Mouse (Mus musculus) midbrain, embryonic 16.5 days (tissue): ENCODE data around the gene Sort1. TPM values are rescaled to one million over a fixed set of nuclear protein-coding genes. Genes with fewer than 3 reads are reported as not detected.
A peak's percentile ranks its signal among the peaks of the same experiment; 100 is the strongest.

Source experiments
- ATAC-seq: fragments of 200-750 bp; cut with Nextera tagmentation; 2 replicates; pipeline ENCODE4 v1.8.0; 2017; ENCODE audit warnings: moderate TSS enrichment
- H3K27ac ChIP-seq: fragments of 300-500 bp; sonication (generic); 2 replicates; pipeline ENCODE4 v1.5.1; 2014; ENCODE audit warnings: mild to moderate bottlenecking, low read length, mixed read lengths
- H3K27me3 ChIP-seq: fragments of 300-500 bp; sonication (generic); 2 replicates; pipeline ENCODE4 v1.6.1; 2014; ENCODE audit warnings: low read depth, low read length, mixed read lengths; ENCODE audit not compliant: control insufficient read depth, insufficient read depth
- H3K36me3 ChIP-seq: fragments of 300-500 bp; sonication (generic); 2 replicates; pipeline ENCODE4 v1.6.1; 2014; ENCODE audit warnings: mild to moderate bottlenecking, low read length, moderate library complexity, mixed read lengths; ENCODE audit not compliant: control insufficient read depth, insufficient read depth
- H3K4me1 ChIP-seq: fragments of 300-500 bp; sonication (generic); 2 replicates; pipeline ENCODE4 v1.6.1; 2014; ENCODE audit warnings: mild to moderate bottlenecking, low read length, mixed read lengths; ENCODE audit not compliant: control insufficient read depth, insufficient read depth
- H3K4me2 ChIP-seq: fragments of 300-500 bp; sonication (generic); 2 replicates; pipeline ENCODE4 v1.6.1; 2014; ENCODE audit warnings: mild to moderate bottlenecking, low read length, mixed read lengths
- H3K4me3 ChIP-seq: fragments of 300-500 bp; sonication (generic); 2 replicates; pipeline ENCODE4 v1.5.1; 2014; ENCODE audit warnings: low read depth, mild to moderate bottlenecking, low read length, moderate library complexity, mixed read lengths
- H3K9ac ChIP-seq: fragments of 300-500 bp; sonication (generic); 2 replicates; pipeline ENCODE4 v1.6.1; 2014; ENCODE audit warnings: low read depth, low read length, mixed read lengths
- H3K9me3 ChIP-seq: fragments of 300-500 bp; sonication (generic); replicated peaks from 2 replicates; pipeline ENCODE4 v1.6.1; 2014; ENCODE audit warnings: mild to moderate bottlenecking, low read length, mixed read lengths; ENCODE audit not compliant: control insufficient read depth, poor library complexity, severe bottlenecking
- WGBS: fragments of 180-500 bp; shearing (Covaris S2); extraction: QIAGEN DNeasy Blood & Tissue Kit; methylation state at CpG from one replicate; pipeline ENCODE4 v1.1.7; 2014; 5-methylcytosine and 5-hydroxymethylcytosine counted together
- polyA plus RNA-seq: library from polyadenylated mRNA; unstranded; fragments of >200 nt; fragmentation: Nextera tagmentation; extraction: Ambion mirVana; gene quantifications from 2 replicates; pipeline ENCODE4 v1.2.1, GENCODE M21; 2015

Gene Sort1
- polyA plus RNA-seq, 1 experiment from 2014 or later = 12.4 TPM

- under 1% methylated on average over 44 of the region's 44 CpGs for WGBS
- peak within 1 kb of the TSS; percentile 62 for H3K4me2 ChIP-seq
- H3K4me1 ChIP-seq = peaks cover 9% of the 10 kb centered on the region
- H3K9me3 ChIP-seq = no peaks in the 10 kb centered on the region
- H3K4me3 ChIP-seq = peak within 1 kb of the TSS; percentile 55
- 0 out of 2 replicates have a peak within 1 kb of the TSS, but pooled peaks have one; percentile 1 for H3K27ac ChIP-seq
- H3K27me3 ChIP-seq = no peaks in the 10 kb centered on the region
- H3K9ac ChIP-seq = peak within 1 kb of the TSS; percentile 56
- ATAC-seq = peak; percentile 93
- no peaks in the 10 kb centered on the region for H3K36me3 ChIP-seq
These were observed 99.8 kb downstream of the Sort1 start, which contains the start of gene Psrc1 for GRCm38 (mm10) chr3:108383485-108384354. Gene Psrc1, plus strand, starts transcription at chr3:108383839.

GRCm38 (mm10) chr3:108384425-108384824 lies 100.5 kb downstream of the Sort1 start:
- no peaks in the 10 kb centered on the region for H3K27me3 ChIP-seq
- no peak overlapping the region for H3K9ac ChIP-seq
- no peak for ATAC-seq
- WGBS = 37% methylated on average over 2 of the region's 2 CpGs
- peak overlapping the region; percentile 55 for H3K4me3 ChIP-seq
- no peak overlapping the region for H3K27ac ChIP-seq
- H3K9me3 ChIP-seq = no peaks in the 10 kb centered on the region
- H3K4me2 ChIP-seq = peak overlapping the region; percentile 62
- peaks cover 10% of the 10 kb centered on the region for H3K4me1 ChIP-seq
- no peaks in the 10 kb centered on the region for H3K36me3 ChIP-seq

- 95% methylated on average over 10 of the region's 10 CpGs for WGBS
- H3K27ac ChIP-seq = no peak overlapping the region
- H3K4me2 ChIP-seq = no peak overlapping the region
- no peaks in the 10 kb centered on the region for H3K36me3 ChIP-seq
- H3K9ac ChIP-seq = no peak overlapping the region
- H3K9me3 ChIP-seq = no peaks in the 10 kb centered on the region
- H3K4me1 ChIP-seq = peaks cover 12% of the 10 kb centered on the region
- no peak for ATAC-seq
- no peak overlapping the region for H3K4me3 ChIP-seq
- H3K27me3 ChIP-seq = no peaks in the 10 kb centered on the region
These were observed 102.3 kb downstream of the Sort1 start for GRCm38 (mm10) chr3:108386186-108386585.

GRCm38 (mm10) chr3:108389111-108389545 lies 105.2 kb downstream of the Sort1 start:
- Histone ChIP-seq H3K27me3 (no peaks in the 10 kb centered on the region), H3K4me2 (0 out of 2 replicates have a peak overlapping the region, but pooled peaks have one; percentile 13), H3K9ac (no peak overlapping the region), H3K9me3 (no peaks in the 10 kb centered on the region), H3K4me1 (peaks cover 4% of the 10 kb centered on the region; the same call in 1 of the 2 replicates), H3K4me3 (no peak overlapping the region), H3K27ac (no peak overlapping the region), H3K36me3 (peaks cover 5% of the 10 kb centered on the region; the same call in 1 of the 2 replicates)
- peak; percentile 78 for ATAC-seq
- under 1% methylated on average over 5 of the region's 5 CpGs for WGBS

GRCm38 (mm10) chr3:108392299-108392698 lies 108.4 kb downstream of the Sort1 start:
- Histone ChIP-seq H3K9ac (no peak overlapping the region; the same call in 1 of the 2 replicates), H3K4me3 (no peak overlapping the region), H3K27me3 (no peaks in the 10 kb centered on the region), H3K9me3 (no peaks in the 10 kb centered on the region), H3K27ac (no peak overlapping the region), H3K4me1 (peaks cover 3% of the 10 kb centered on the region; the same call in 1 of the 2 replicates), H3K36me3 (peaks cover 34% of the 10 kb centered on the region), H3K4me2 (no peak overlapping the region)
- ATAC-seq = no peak
- WGBS = 10% methylated on average over 10 of the region's 10 CpGs

GRCm38 (mm10) chr3:108392793-108393192 lies 108.9 kb downstream of the Sort1 start:
- H3K9me3 ChIP-seq = no peaks in the 10 kb centered on the region
- peaks cover 38% of the 10 kb centered on the region for H3K36me3 ChIP-seq
- no peak overlapping the region for H3K4me2 ChIP-seq
- peaks cover 3% of the 10 kb centered on the region; the same call in 1 of the 2 replicates for H3K4me1 ChIP-seq
- no peak for ATAC-seq
- H3K27ac ChIP-seq = no peak overlapping the region
- H3K4me3 ChIP-seq = no peak overlapping the region
- H3K27me3 ChIP-seq = no peaks in the 10 kb centered on the region
- H3K9ac ChIP-seq = no peak overlapping the region
- 40% methylated on average over 15 of the region's 15 CpGs for WGBS

- Histone ChIP-seq H3K4me3 (no peak overlapping the region), H3K4me1 (peaks cover 6% of the 10 kb centered on the region), H3K36me3 (peaks cover 67% of the 10 kb centered on the region), H3K9ac (no peak overlapping the region), H3K4me2 (no peak overlapping the region), H3K27ac (no peak overlapping the region), H3K27me3 (no peaks in the 10 kb centered on the region), H3K9me3 (no peaks in the 10 kb centered on the region)
- WGBS = 94% methylated on average over 9 of the region's 9 CpGs
- no peak for ATAC-seq
These were observed 114.4 kb downstream of the Sort1 start for GRCm38 (mm10) chr3:108398281-108398680.

- Histone ChIP-seq H3K27me3 (no peaks in the 10 kb centered on the region), H3K4me3 (no peak overlapping the region), H3K4me1 (peaks cover 9% of the 10 kb centered on the region), H3K27ac (no peak overlapping the region), H3K36me3 (peaks cover 58% of the 10 kb centered on the region), H3K4me2 (no peak overlapping the region), H3K9ac (no peak overlapping the region), H3K9me3 (no peaks in the 10 kb centered on the region)
- ATAC-seq = no peak
- 88% methylated on average over 5 of the region's 5 CpGs for WGBS
These were observed 116.6 kb downstream of the Sort1 start for GRCm38 (mm10) chr3:108400442-108400841.
